Mouse (Mus musculus) limb, embryonic 14.5 days (tissue): ENCODE measurements around the gene Hbq1b. TPM values are rescaled to one million over a fixed set of nuclear protein-coding genes. Genes with fewer than 3 reads are reported as not detected.
"Not testable (repeated sequence)": the region's sequence is repeated elsewhere in the genome, so short reads cannot be mapped to it uniquely, and the experiment has no call there.

Source experiments
- ATAC-seq: fragments of 200-750 bp; cut with Nextera tagmentation; 2 replicates; pipeline ENCODE4 v1.8.0; 2017; ENCODE audit warnings: low read depth, moderate number of reproducible peaks, moderate TSS enrichment; ENCODE audit not compliant: low FRiP score
- DNase-seq: peaks from one replicate; pipeline ENCODE4 v3.0.0-alpha.2; 2015; ENCODE audit warnings: low spot score
- H3K27ac ChIP-seq: fragments of 300-500 bp; sonication (generic); replicated peaks from 2 replicates; pipeline ENCODE4 v1.5.1; 2014; ENCODE audit warnings: low read depth, mild to moderate bottlenecking, low read length, moderate library complexity, mixed read lengths
- H3K27me3 ChIP-seq: fragments of 300-500 bp; sonication (generic); 2 replicates; pipeline ENCODE4 v1.6.1; 2014; ENCODE audit warnings: low read length, mixed read lengths; ENCODE audit not compliant: control insufficient read depth, insufficient read depth
- H3K36me3 ChIP-seq: fragments of 300-500 bp; sonication (generic); 2 replicates; pipeline ENCODE4 v1.6.1; 2014; ENCODE audit warnings: mild to moderate bottlenecking, low read length, moderate library complexity, mixed read lengths; ENCODE audit not compliant: control insufficient read depth, insufficient read depth
- H3K4me1 ChIP-seq: fragments of 300-500 bp; sonication (generic); 2 replicates; pipeline ENCODE4 v1.6.1; 2014; ENCODE audit warnings: antibody characterized with exemption, low read length, mixed read lengths; ENCODE audit not compliant: control insufficient read depth, insufficient read depth
- H3K4me2 ChIP-seq: fragments of 300-500 bp; sonication (generic); replicated peaks from 2 replicates; pipeline ENCODE4 v1.6.1; 2014; ENCODE audit warnings: low read depth, mild to moderate bottlenecking, low read length, moderate library complexity; ENCODE audit not compliant: severe bottlenecking
- H3K4me3 ChIP-seq: fragments of 300-500 bp; sonication (generic); replicated peaks from 2 replicates; pipeline ENCODE4 v1.5.1; 2014; ENCODE audit warnings: low read length
- H3K9ac ChIP-seq: fragments of 300-500 bp; sonication (generic); 2 replicates; pipeline ENCODE4 v1.6.1; 2014; ENCODE audit warnings: mild to moderate bottlenecking, low read depth, low read length, moderate library complexity; ENCODE audit not compliant: severe bottlenecking
- H3K9me3 ChIP-seq: fragments of 300-500 bp; sonication (generic); 2 replicates; pipeline ENCODE4 v1.6.1; 2016; ENCODE audit warnings: low read length; ENCODE audit not compliant: control insufficient read depth
- POLR2A ChIP-seq: fragments of 200-500 bp; IDR thresholded peaks from 2 replicates; pipeline ENCODE4 v1.8.0; 2012; ENCODE audit warnings: inconsistent platforms, mild to moderate bottlenecking, moderate library complexity, borderline replicate concordance; ENCODE audit not compliant: insufficient read depth, insufficient read length; ENCODE audit errors: extremely low read depth
- WGBS: fragments of 180-500 bp; shearing (Covaris S2); extraction: QIAGEN DNeasy Blood & Tissue Kit; methylation state at CpG from one replicate; pipeline ENCODE4 v1.1.7; 2014; 5-methylcytosine and 5-hydroxymethylcytosine counted together
- polyA plus RNA-seq, 2 experiments: library from polyadenylated mRNA; depleted of rRNA in 1 of 2; stranded (reverse) in 1 of 2; unstranded in 1 of 2; fragments of >200 nt; fragmentation: Nextera tagmentation in 1 of 2; extraction: Ambion mirVana in 1 of 2; gene quantifications; 2 replicates each; pipeline versions ENCODE4 v1.2.1 to v1.2.3; 2012 to 2014

Hbq1b gene
- polyA plus RNA-seq, 2 experiments: 0.87 to 1.1 TPM

- Histone ChIP-seq H3K36me3 (no peaks in the 10 kb centered on the region), H3K4me1 (no peaks in the 10 kb centered on the region), H3K9ac (no peak overlapping the region), H3K27ac (no peak overlapping the region), H3K9me3 (no peaks in the 10 kb centered on the region), H3K27me3 (no peaks in the 10 kb centered on the region; the same call in 1 of the 2 replicates), H3K4me3 (no peak overlapping the region), H3K4me2 (no peak overlapping the region)
- ATAC-seq (no peak), DNase-seq (no peak)
- TF ChIP-seq POLR2A: no peak
- WGBS: 77% methylated on average over 12 of the region's 12 CpGs
Observed at GRCm38 (mm10) chr11:32278458-32278957, 8.3 kb upstream of the Hbq1b start.

- no peak overlapping the region for H3K4me2 ChIP-seq
- no peaks in the 10 kb centered on the region for H3K9me3 ChIP-seq
- TF ChIP-seq POLR2A: no peak
- H3K27ac ChIP-seq: no peak overlapping the region
- no peaks in the 10 kb centered on the region for H3K36me3 ChIP-seq
- WGBS: 72% methylated on average over 2 of the region's 2 CpGs
- DNase-seq (no peak), ATAC-seq (no peak)
- H3K4me1 ChIP-seq: no peaks in the 10 kb centered on the region
- no peak overlapping the region for H3K9ac ChIP-seq
- H3K4me3 ChIP-seq: no peak overlapping the region
- no peaks in the 10 kb centered on the region; the same call in 1 of the 2 replicates for H3K27me3 ChIP-seq
Observed at GRCm38 (mm10) chr11:32280646-32281045, 6.1 kb upstream of the Hbq1b start.

GRCm38 (mm10) chr11:32281416-32282144, 5.2 kb upstream of the Hbq1b start:
- DNase-seq (no peak), ATAC-seq (no peak)
- H3K4me3 ChIP-seq: no peak overlapping the region
- H3K36me3 ChIP-seq: no peaks in the 10 kb centered on the region
- no peak overlapping the region for H3K27ac ChIP-seq
- H3K9me3 ChIP-seq: no peaks in the 10 kb centered on the region
- no peak overlapping the region for H3K4me2 ChIP-seq
- H3K27me3 ChIP-seq: no peaks in the 10 kb centered on the region; the same call in 1 of the 2 replicates
- no peak for TF ChIP-seq POLR2A
- no peak overlapping the region for H3K9ac ChIP-seq
- WGBS: 71% methylated on average over 1 of the region's 1 CpGs
- no peaks in the 10 kb centered on the region for H3K4me1 ChIP-seq

GRCm38 (mm10) chr11:32283091-32283777, 3.5 kb upstream of the Hbq1b start, which contains the start of gene Hba-a1:
Gene Hba-a1, plus strand, starts transcription at chr11:32283511.
- H3K9ac ChIP-seq, H3K4me3 ChIP-seq, H3K27me3 ChIP-seq, DNase-seq, ATAC-seq, H3K4me2 ChIP-seq, H3K36me3 ChIP-seq, H3K9me3 ChIP-seq, H3K27ac ChIP-seq, H3K4me1 ChIP-seq: not testable (repeated sequence)
- WGBS: 67% methylated on average over 1 of the region's 5 CpGs

DNA sequence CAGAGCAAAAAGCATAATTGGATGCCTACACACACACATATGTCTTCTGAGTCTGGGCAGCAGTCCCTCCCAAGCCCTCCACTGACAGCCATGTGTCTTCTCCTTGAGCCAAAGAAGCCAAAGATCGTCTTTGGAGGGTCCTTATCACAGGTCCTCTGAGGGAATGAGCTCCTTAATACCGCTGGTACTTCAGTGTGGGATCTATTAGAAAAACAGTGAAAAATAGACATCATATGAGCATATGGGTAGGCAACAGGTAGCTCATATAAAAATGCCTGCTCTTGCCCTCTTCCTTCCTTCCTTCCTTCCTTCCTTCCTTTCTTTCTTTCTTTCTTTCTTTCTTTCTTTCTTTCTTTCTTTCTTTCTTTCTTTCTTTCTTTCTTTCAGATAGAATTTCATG, 2.2 kb upstream of the Hbq1b start:
- not testable (repeated sequence) for H3K27ac ChIP-seq, H3K27me3 ChIP-seq, H3K4me2 ChIP-seq, H3K4me3 ChIP-seq, H3K4me1 ChIP-seq, ATAC-seq, DNase-seq, H3K36me3 ChIP-seq, H3K9ac ChIP-seq, H3K9me3 ChIP-seq
- 54% methylated on average over 2 of the region's 2 CpGs for WGBS
